Mouse (Mus musculus): ENCODE measurements around the gene Sycp2l. TPM values are rescaled to one million over a fixed set of nuclear protein-coding genes. Genes with fewer than 3 reads are reported as not detected.

Sycp2l gene
- not detected for polyA plus RNA-seq (2015; fragmentation: Illumina TruSeq; extraction: RNeasy Lipid Tissue Mini Kit (QIAGEN cat#74804); ENCODE audit: insufficient read depth, low replicate concordance)

DNA sequence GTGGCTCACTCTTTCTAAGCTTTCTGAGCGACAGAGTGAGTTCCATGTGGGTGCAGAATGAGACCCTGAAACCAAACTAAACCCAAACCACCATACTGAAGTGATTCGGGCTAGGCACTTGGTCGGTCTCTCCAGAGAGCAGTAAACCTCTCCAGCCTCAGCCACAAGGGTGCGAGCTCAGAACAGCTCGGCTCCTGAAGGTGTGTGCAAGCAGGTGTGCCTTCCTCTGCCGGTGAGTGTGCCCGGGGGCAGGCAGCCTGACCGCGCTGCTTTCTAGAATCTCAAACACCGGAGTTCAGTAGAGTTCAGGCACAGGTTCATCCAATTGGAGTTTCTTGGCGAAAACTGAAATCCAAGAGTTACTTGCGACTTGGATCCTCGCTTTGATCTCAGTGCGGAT, at the start of gene Sycp2l:
Gene Sycp2l, plus strand, starts transcription at position 368 of the 400 bp plus-strand sequence.

DNA sequence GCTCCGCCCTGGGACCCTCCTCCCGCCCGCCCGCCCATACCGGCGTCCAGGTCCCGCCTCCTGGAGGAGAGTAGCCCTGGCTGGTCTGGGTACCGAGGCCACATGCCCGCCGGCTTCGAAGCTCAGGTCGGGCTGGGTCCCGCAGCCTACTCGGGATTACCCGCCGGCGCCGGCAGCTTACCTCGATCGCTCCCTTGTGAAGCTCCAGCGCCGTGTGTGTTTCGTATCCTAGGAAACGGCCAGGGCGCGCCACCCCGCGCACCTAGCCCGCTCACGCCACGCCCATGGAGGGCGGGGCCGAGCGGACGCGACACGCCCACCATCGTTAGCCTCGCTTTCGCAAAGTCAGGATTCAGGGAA, 34.7 kb upstream of the Sycp2l start, which contains the start of gene Mak:
Gene Mak, minus strand, starts transcription at position 286 of the 360 bp plus-strand sequence.

DNA sequence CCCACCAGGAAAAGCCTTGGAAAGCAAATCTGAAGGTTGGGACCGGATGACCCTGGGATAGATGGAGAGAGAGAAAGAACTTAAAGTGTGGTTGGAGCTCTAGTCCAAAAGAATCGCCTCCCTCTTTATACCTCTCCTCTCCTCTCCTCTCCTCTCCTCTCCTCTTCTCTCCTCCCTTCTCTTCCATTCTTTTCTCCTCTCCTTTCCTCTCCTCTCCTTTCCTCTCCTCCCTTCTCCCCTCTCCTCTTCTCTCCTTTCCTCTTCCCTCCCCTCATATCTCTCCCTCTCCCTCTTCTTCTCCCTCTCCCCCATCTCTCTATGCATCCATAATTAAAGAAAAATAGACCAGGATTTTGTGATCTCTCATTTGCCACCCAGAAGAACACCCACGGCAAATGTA, 3.2 kb upstream of the Sycp2l start, which contains the start of gene Gcm2:
Gene Gcm2, minus strand, starts transcription at position 101 of the 400 bp plus-strand sequence.

DNA sequence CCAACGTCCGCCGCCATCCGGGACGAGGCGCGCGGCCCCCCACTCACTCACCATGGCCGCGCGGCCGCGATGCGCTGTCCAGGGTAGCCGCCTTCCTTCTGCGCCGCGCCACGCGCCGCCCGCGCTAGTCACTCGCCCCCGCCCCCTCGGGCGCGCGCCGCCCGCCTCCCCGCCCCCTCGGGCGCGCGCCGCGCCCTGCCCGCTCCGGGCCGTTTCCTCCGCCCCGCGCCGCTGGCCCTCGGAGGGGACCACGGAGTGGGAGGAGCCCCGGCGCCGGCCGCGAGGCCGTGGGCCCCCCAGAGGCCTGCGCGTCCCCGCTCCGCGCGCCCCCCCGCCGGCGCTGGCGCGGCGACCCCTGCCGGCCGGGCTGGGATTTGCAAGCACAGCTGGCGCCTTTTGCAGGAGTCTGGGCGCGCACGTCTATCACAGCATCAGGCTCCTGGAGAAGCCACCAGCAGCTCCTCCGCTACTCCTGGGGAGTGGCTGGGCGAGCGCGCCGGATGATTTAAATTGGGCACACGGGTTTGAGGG, 106.3 kb downstream of the Sycp2l start, which contains the start of gene Elovl2:
Gene Elovl2, minus strand, starts transcription at position 102 of the 531 bp plus-strand sequence.

Other genes with a start within 250 kb of the Sycp2l start
- gene Pak1ip1, start 113.3 kb upstream of the Sycp2l start, polyA plus RNA-seq (2015; fragmentation: Illumina TruSeq; extraction: RNeasy Lipid Tissue Mini Kit (QIAGEN cat#74804); ENCODE audit: insufficient read depth, low replicate concordance): 75.3 TPM
- gene Tmem14c, start 98.0 kb upstream of the Sycp2l start, polyA plus RNA-seq (2015; fragmentation: Illumina TruSeq; extraction: RNeasy Lipid Tissue Mini Kit (QIAGEN cat#74804); ENCODE audit: insufficient read depth, low replicate concordance): 115 TPM
- not detected for gene Mak, start 34.6 kb upstream of the Sycp2l start, polyA plus RNA-seq (2015; fragmentation: Illumina TruSeq; extraction: RNeasy Lipid Tissue Mini Kit (QIAGEN cat#74804); ENCODE audit: insufficient read depth, low replicate concordance)
- gene Gcm2, start 3.3 kb upstream of the Sycp2l start, polyA plus RNA-seq (2015; fragmentation: Illumina TruSeq; extraction: RNeasy Lipid Tissue Mini Kit (QIAGEN cat#74804); ENCODE audit: insufficient read depth, low replicate concordance): 0.32 TPM
- 0.25 TPM for gene Elovl2, start 106.1 kb downstream of the Sycp2l start, polyA plus RNA-seq (2015; fragmentation: Illumina TruSeq; extraction: RNeasy Lipid Tissue Mini Kit (QIAGEN cat#74804); ENCODE audit: insufficient read depth, low replicate concordance)
- gene Smim13, start 135.5 kb downstream of the Sycp2l start, polyA plus RNA-seq (2015; fragmentation: Illumina TruSeq; extraction: RNeasy Lipid Tissue Mini Kit (QIAGEN cat#74804); ENCODE audit: insufficient read depth, low replicate concordance): 12.1 TPM
- not detected for gene Gm17364, start 159.7 kb downstream of the Sycp2l start, polyA plus RNA-seq (2015; fragmentation: Illumina TruSeq; extraction: RNeasy Lipid Tissue Mini Kit (QIAGEN cat#74804); ENCODE audit: insufficient read depth, low replicate concordance)